ENCODE assay signal across 8 mouse cellular contexts in genomic region chr16:33251194-33252051, GRCm38 (mm10). TPM values are rescaled to one million over a fixed set of nuclear protein-coding genes. Genes with fewer than 3 reads are reported as not detected.
DNase-seq lines count a peak whose midpoint lies in the region; ATAC-seq and TF ChIP-seq lines count a peak whose summit lies in the region.

Snx4 (plus strand) TSS chr16:33251442.

- H3K4me3 ChIP-seq in hindbrain, embryonic 10.5 days = peak within 1 kb of the TSS; percentile 99
- H3K4me3 ChIP-seq in lung, postnatal 0 days (ENCODE audit: low read depth, low read length) = peak within 1 kb of the TSS; percentile 92

- TF ChIP-seq EP300 in lung, postnatal 0 days (IDR thresholded peaks at IDR 0.05) = no peak

- H3K4me1 ChIP-seq in hindbrain, embryonic 10.5 days (replicated peaks) = peaks cover 16% of the 10 kb centered on the region
- peaks cover 6% of the 10 kb centered on the region; the same call in 1 of the 2 replicates for H3K4me1 ChIP-seq in lung, postnatal 0 days (ENCODE audit: insufficient read depth, low read depth, low read length)

- peak; percentile 51 for DNase-seq in MEL-GATA-1-ER (ENCODE audit: extremely low read depth, low read depth)
- peak; percentile 92 for DNase-seq in cerebellum, adult 8-10 months
- DNase-seq in hindbrain, embryonic 10.5 days (ENCODE audit: low spot score) = peak; percentile 95
- peak; percentile 93 for DNase-seq in layer of hippocampus, adult 9-11 months
- peak; percentile 97 for DNase-seq in lung, postnatal 0 days (ENCODE audit: low spot score)
- peak; percentile 93 for DNase-seq in ovary, postnatal 14 days (ENCODE audit: low spot score)
- DNase-seq in thymus, postnatal 14 days = peak; percentile 96

- WGBS in hindbrain, embryonic 10.5 days = under 1% methylated on average over 72 of the region's 72 CpGs
- under 1% methylated on average over 69 of the region's 72 CpGs for whole genome bisulfite sequencing in lung, postnatal 0 days

- peak within 1 kb of the TSS; percentile 67 for H3K4me2 ChIP-seq in lung, postnatal 0 days (replicated peaks; ENCODE audit: low read depth, low read length)

- H3K9ac ChIP-seq in lung, postnatal 0 days (replicated peaks; ENCODE audit: low read depth) = peak within 1 kb of the TSS; percentile 90

- H3K36me3 ChIP-seq in hindbrain, embryonic 10.5 days = peaks cover 17% of the 10 kb centered on the region
- H3K36me3 ChIP-seq in lung, postnatal 0 days (ENCODE audit: insufficient read depth, low read length) = no peaks in the 10 kb centered on the region

- ATAC-seq in frontal cortex, adult (ENCODE audit: low TSS enrichment) = peak; percentile 97
- peak; percentile 89 for ATAC-seq in lung, postnatal 0 days

- H3K9me3 ChIP-seq in hindbrain, embryonic 10.5 days = no peaks in the 10 kb centered on the region
- H3K9me3 ChIP-seq in lung, postnatal 0 days (ENCODE audit: low read length) = no peaks in the 10 kb centered on the region

- no peaks in the 10 kb centered on the region for H3K27me3 ChIP-seq in hindbrain, embryonic 10.5 days (ENCODE audit: insufficient read depth, poor library complexity, severe bottlenecking)
- H3K27me3 ChIP-seq in lung, postnatal 0 days (replicated peaks; ENCODE audit: insufficient read depth, low read length) = no peaks in the 10 kb centered on the region

- TF ChIP-seq CTCF in lung, postnatal 0 days (IDR thresholded peaks at IDR 0.05) = no peak; the same call in 1 of the 2 replicates

- peak within 1 kb of the TSS; percentile 95 for H3K27ac ChIP-seq in hindbrain, embryonic 10.5 days
- H3K27ac ChIP-seq in lung, postnatal 0 days (ENCODE audit: low read length) = peak within 1 kb of the TSS; percentile 96

RNA-seq across cellular contexts. Expression of gene Snx4, which starts in this region (rescaled TPM):
- polyA plus RNA-seq in hindbrain, embryonic 10.5 days (2016; fragmentation: Nextera tagmentation; extraction: Ambion mirVana) = 58.2 and 69.5 TPM in 2 replicates
- polyA plus RNA-seq in lung, postnatal 0 days (2015; fragmentation: Nextera tagmentation; extraction: Ambion mirVana) = 121 and 135 TPM in 2 replicates

Comparison
In these comparisons a context has a peak if more than half of its experiments do, and no peak if none do; other contexts are left out.
1. Peak in every context shown above with its lines: DNase-seq, ATAC-seq, H3K4me3 ChIP-seq and H3K27ac ChIP-seq.